Mouse (Mus musculus): Measurements from ENCODE around the gene 4930451I11Rik. TPM values are rescaled to one million over a fixed set of nuclear protein-coding genes. Genes with fewer than 3 reads are reported as not detected.

Gene 4930451I11Rik
- total and polyA plus RNA-seq, 2 experiments from 2014 or later: 1.1 TPM; not detected in 1

- Histone ChIP-seq H3K9me3 (ENCODE audit: low read length) (no peaks in the 10 kb centered on the region), H3K9ac (replicated peaks; ENCODE audit: low read length, poor library complexity, severe bottlenecking) (peak overlapping the region; percentile 73), H3K4me3 (ENCODE audit: low read depth, low read length) (peak overlapping the region; percentile 49), H3K27me3 (ENCODE audit: insufficient read depth, low read length) (no peaks in the 10 kb centered on the region), H3K27ac (ENCODE audit: low read depth, low read length) (peak overlapping the region; percentile 52), H3K36me3 (ENCODE audit: insufficient read depth, low read length) (peaks cover 17% of the 10 kb centered on the region; the same call in 1 of the 2 replicates), H3K4me2 (ENCODE audit: low read depth, low read length, poor library complexity, severe bottlenecking) (peak overlapping the region; percentile 91), H3K4me1 (ENCODE audit: insufficient read depth, low read length) (peaks cover 8% of the 10 kb centered on the region)
- 1% methylated on average over 60 of the region's 74 CpGs for WGBS
- no peak for TF ChIP-seq CTCF (IDR thresholded peaks at IDR 0.05)
- peak; percentile 62 for DNase-seq (ENCODE audit: low spot score)
- peak; percentile 67 for ATAC-seq (ENCODE audit: low FRiP score)
Observed at GRCm38 (mm10) chr7:126847421-126848398, 16.3 kb upstream of the 4930451I11Rik start.

DNA sequence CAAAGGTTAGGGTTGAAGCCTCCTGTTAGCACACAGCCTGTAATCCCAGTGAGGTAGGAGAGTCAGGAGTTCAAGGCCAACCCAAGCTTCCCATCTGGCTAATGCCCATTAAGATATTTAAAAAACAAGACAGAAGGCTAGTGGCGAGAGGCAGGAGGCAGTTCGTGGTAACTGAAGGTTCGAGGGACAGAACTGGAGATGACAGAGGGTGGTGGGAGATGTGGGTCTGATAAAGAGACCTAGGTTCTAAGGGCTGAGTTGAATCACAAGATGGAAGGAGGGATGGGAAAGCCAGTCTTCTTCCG is 15.6 kb upstream of the 4930451I11Rik start, which contains the start of gene Doc2a:
Doc2a (plus strand) TSS at position 301 of the 305 bp plus-strand sequence.
- Histone ChIP-seq H3K9me3 (ENCODE audit: low read length) (no peaks in the 10 kb centered on the region), H3K4me1 (ENCODE audit: insufficient read depth, low read length) (peaks cover 8% of the 10 kb centered on the region), H3K27me3 (ENCODE audit: insufficient read depth, low read length) (no peaks in the 10 kb centered on the region), H3K36me3 (ENCODE audit: insufficient read depth, low read length) (peaks cover 12% of the 10 kb centered on the region; the same call in 1 of the 2 replicates), H3K4me3 (ENCODE audit: low read depth, low read length) (peak within 1 kb of the TSS; percentile 49), H3K4me2 (ENCODE audit: low read depth, low read length, poor library complexity, severe bottlenecking) (peak within 1 kb of the TSS; percentile 91), H3K9ac (replicated peaks; ENCODE audit: low read length, poor library complexity, severe bottlenecking) (peak within 1 kb of the TSS; percentile 73), H3K27ac (ENCODE audit: low read depth, low read length) (peak within 1 kb of the TSS; percentile 52)
- DNase-seq (ENCODE audit: low spot score): no peak
- WGBS: 21% methylated on average over 4 of the region's 4 CpGs
- no peak for TF ChIP-seq CTCF (IDR thresholded peaks at IDR 0.05)
- no peak for ATAC-seq (ENCODE audit: low FRiP score)

GRCm38 (mm10) chr7:126845516-126845915 is 14.1 kb upstream of the 4930451I11Rik start:
- DNase-seq (ENCODE audit: low spot score): no peak
- Histone ChIP-seq H3K27me3 (ENCODE audit: insufficient read depth, low read length) (no peaks in the 10 kb centered on the region), H3K9ac (replicated peaks; ENCODE audit: low read length, poor library complexity, severe bottlenecking) (no peak overlapping the region), H3K9me3 (ENCODE audit: low read length) (no peaks in the 10 kb centered on the region), H3K4me1 (ENCODE audit: insufficient read depth, low read length) (peaks cover 8% of the 10 kb centered on the region), H3K4me2 (ENCODE audit: low read depth, low read length, poor library complexity, severe bottlenecking) (no peak overlapping the region), H3K27ac (ENCODE audit: low read depth, low read length) (no peak overlapping the region), H3K36me3 (ENCODE audit: insufficient read depth, low read length) (no peaks in the 10 kb centered on the region), H3K4me3 (ENCODE audit: low read depth, low read length) (no peak overlapping the region)
- TF ChIP-seq CTCF (IDR thresholded peaks at IDR 0.05): no peak
- WGBS: 72% methylated on average over 2 of the region's 2 CpGs
- no peak for ATAC-seq (ENCODE audit: low FRiP score)

GRCm38 (mm10) chr7:126843276-126843675 is 11.8 kb upstream of the 4930451I11Rik start:
- WGBS: 79% methylated on average over 9 of the region's 9 CpGs
- ATAC-seq (ENCODE audit: low FRiP score) (no peak), DNase-seq (ENCODE audit: low spot score) (no peak)
- no peak overlapping the region for H3K9ac ChIP-seq (replicated peaks; ENCODE audit: low read length, poor library complexity, severe bottlenecking)
- no peak for TF ChIP-seq CTCF (IDR thresholded peaks at IDR 0.05)
- H3K9me3 ChIP-seq (ENCODE audit: low read length): no peaks in the 10 kb centered on the region
- H3K4me2 ChIP-seq (ENCODE audit: low read depth, low read length, poor library complexity, severe bottlenecking): no peak overlapping the region
- H3K4me3 ChIP-seq (ENCODE audit: low read depth, low read length): no peak overlapping the region
- H3K36me3 ChIP-seq (ENCODE audit: insufficient read depth, low read length): no peaks in the 10 kb centered on the region
- no peak overlapping the region for H3K27ac ChIP-seq (ENCODE audit: low read depth, low read length)
- peaks cover 3% of the 10 kb centered on the region; the same call in 1 of the 2 replicates for H3K4me1 ChIP-seq (ENCODE audit: insufficient read depth, low read length)
- H3K27me3 ChIP-seq (ENCODE audit: insufficient read depth, low read length): no peaks in the 10 kb centered on the region

- WGBS: 92% methylated on average over 1 of the region's 1 CpGs
- no peak overlapping the region for H3K27ac ChIP-seq (ENCODE audit: low read depth, low read length)
- no peak overlapping the region for H3K4me2 ChIP-seq (ENCODE audit: low read depth, low read length, poor library complexity, severe bottlenecking)
- peaks cover 10% of the 10 kb centered on the region; the same call in 1 of the 2 replicates for H3K36me3 ChIP-seq (ENCODE audit: insufficient read depth, low read length)
- H3K4me3 ChIP-seq (ENCODE audit: low read depth, low read length): no peak overlapping the region
- no peak for TF ChIP-seq CTCF (IDR thresholded peaks at IDR 0.05)
- no peaks in the 10 kb centered on the region for H3K4me1 ChIP-seq (ENCODE audit: insufficient read depth, low read length)
- H3K9me3 ChIP-seq (ENCODE audit: low read length): no peaks in the 10 kb centered on the region
- no peaks in the 10 kb centered on the region for H3K27me3 ChIP-seq (ENCODE audit: insufficient read depth, low read length)
- no peak overlapping the region for H3K9ac ChIP-seq (replicated peaks; ENCODE audit: low read length, poor library complexity, severe bottlenecking)
- ATAC-seq (ENCODE audit: low FRiP score) (no peak), DNase-seq (ENCODE audit: low spot score) (no peak)
Observed at GRCm38 (mm10) chr7:126833294-126833693, 1.9 kb upstream of the 4930451I11Rik start.

DNA sequence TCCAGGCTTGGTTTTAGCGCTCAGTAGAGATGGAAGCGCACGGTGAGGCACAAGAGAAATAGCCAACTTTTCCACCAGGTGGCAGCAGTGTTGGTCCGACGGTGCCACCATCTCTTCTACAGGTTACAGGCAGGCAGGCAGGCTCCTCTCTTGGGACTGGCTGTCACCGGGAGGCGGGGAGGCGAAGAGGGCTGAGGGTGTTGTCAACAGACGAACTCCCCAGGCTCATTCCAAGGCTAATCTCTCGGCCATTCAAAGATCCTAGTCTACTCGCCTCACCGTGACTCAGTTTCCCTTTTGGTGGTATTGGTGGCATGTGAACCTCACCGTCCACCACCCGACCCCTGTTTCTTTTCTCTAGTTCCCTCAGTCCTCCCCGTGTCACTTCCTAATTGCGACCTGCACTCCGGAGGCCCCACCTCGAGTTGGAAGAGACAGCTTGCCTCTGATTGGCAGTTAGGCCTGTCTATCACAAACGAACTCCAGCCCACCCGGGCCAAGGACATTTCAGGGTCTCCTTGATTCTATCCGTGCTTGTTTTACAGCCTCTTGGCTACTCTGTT is 678 bp upstream of the 4930451I11Rik start:
- H3K36me3 ChIP-seq (ENCODE audit: insufficient read depth, low read length): peaks cover 14% of the 10 kb centered on the region
- H3K4me1 ChIP-seq (ENCODE audit: insufficient read depth, low read length): no peaks in the 10 kb centered on the region
- H3K9ac ChIP-seq (replicated peaks; ENCODE audit: low read length, poor library complexity, severe bottlenecking): no peak overlapping the region
- no peaks in the 10 kb centered on the region for H3K9me3 ChIP-seq (ENCODE audit: low read length)
- H3K4me2 ChIP-seq (ENCODE audit: low read depth, low read length, poor library complexity, severe bottlenecking): peak overlapping the region; percentile 48
- peak; percentile 91 for TF ChIP-seq CTCF (IDR thresholded peaks at IDR 0.05)
- no peaks in the 10 kb centered on the region for H3K27me3 ChIP-seq (ENCODE audit: insufficient read depth, low read length)
- ATAC-seq (ENCODE audit: low FRiP score) (peak; percentile 83), DNase-seq (ENCODE audit: low spot score) (peak; percentile 87)
- H3K27ac ChIP-seq (ENCODE audit: low read depth, low read length): no peak overlapping the region
- no peak overlapping the region for H3K4me3 ChIP-seq (ENCODE audit: low read depth, low read length)
- WGBS: 1% methylated on average over 21 of the region's 21 CpGs

Measured in midbrain, postnatal 0 days (tissue).